Mouse (Mus musculus) kidney, embryonic 15.5 days (tissue): ENCODE results near the gene Mettl17. TPM values are rescaled to one million over a fixed set of nuclear protein-coding genes. Genes with fewer than 3 reads are reported as not detected.
"Not testable (repeated sequence)": the region's sequence is repeated elsewhere in the genome, so short reads cannot be mapped to it uniquely, and the experiment has no call there.

Source experiments
- ATAC-seq: fragments of 200-750 bp; cut with Nextera tagmentation; replicated peaks from 2 replicates; pipeline ENCODE4 v1.8.0; 2017; ENCODE audit warnings: moderate TSS enrichment; ENCODE audit not compliant: low FRiP score
- H3K27ac ChIP-seq: fragments of 300-500 bp; sonication (generic); 2 replicates; pipeline ENCODE4 v1.5.1; 2015; ENCODE audit warnings: mild to moderate bottlenecking, inconsistent platforms
- H3K27me3 ChIP-seq: fragments of 300-500 bp; sonication (generic); 2 replicates; pipeline ENCODE4 v1.6.1; 2015; ENCODE audit warnings: inconsistent platforms
- H3K36me3 ChIP-seq: fragments of 300-500 bp; sonication (generic); 2 replicates; pipeline ENCODE4 v1.6.1; 2015; ENCODE audit warnings: inconsistent platforms
- H3K4me1 ChIP-seq: fragments of 300-500 bp; sonication (generic); 2 replicates; pipeline ENCODE4 v1.6.1; 2015; ENCODE audit warnings: inconsistent platforms
- H3K4me2 ChIP-seq: fragments of 300-500 bp; sonication (generic); 2 replicates; pipeline ENCODE4 v1.6.1; 2015; ENCODE audit warnings: moderate library complexity, mild to moderate bottlenecking, inconsistent platforms
- H3K4me3 ChIP-seq: fragments of 300-500 bp; sonication (generic); replicated peaks from 2 replicates; pipeline ENCODE4 v1.5.1; 2015; ENCODE audit warnings: mild to moderate bottlenecking, inconsistent platforms
- H3K9ac ChIP-seq: fragments of 300-500 bp; sonication (generic); 2 replicates; pipeline ENCODE4 v1.6.1; 2015; ENCODE audit warnings: mild to moderate bottlenecking, inconsistent platforms
- H3K9me3 ChIP-seq: fragments of 300-500 bp; sonication (generic); replicated peaks from 2 replicates; pipeline ENCODE4 v1.6.1; 2016; ENCODE audit warnings: inconsistent platforms
- WGBS: fragments of 180-500 bp; shearing (Covaris S2); methylation state at CpG from one replicate; pipeline ENCODE4 v1.1.7; 2015; ENCODE audit warnings: mixed read lengths; 5-methylcytosine and 5-hydroxymethylcytosine counted together
- polyA plus RNA-seq: library from polyadenylated mRNA; unstranded; fragments of >200 nt; fragmentation: Nextera tagmentation; extraction: Ambion mirVana; gene quantifications from 2 replicates; pipeline ENCODE4 v1.2.1, GENCODE M21; 2015

The Mettl17 gene
- polyA plus RNA-seq, 1 experiment from 2014 or later, result 60.3 TPM

GRCm38 (mm10) chr14:51918966-51919365, 34.3 kb downstream of the Mettl17 start:
- no peaks in the 10 kb centered on the region for H3K36me3 ChIP-seq
- 0 out of 2 replicates have a peak, but pooled peaks cover 3% of the 10 kb centered on the region for H3K27me3 ChIP-seq
- 84% methylated on average over 4 of the region's 4 CpGs for WGBS
- no peak overlapping the region for H3K4me3 ChIP-seq
- H3K4me1 ChIP-seq, result peaks cover 18% of the 10 kb centered on the region
- ATAC-seq, result no peak
- no peak overlapping the region for H3K9ac ChIP-seq
- H3K9me3 ChIP-seq, result no peaks in the 10 kb centered on the region
- no peak overlapping the region for H3K4me2 ChIP-seq
- H3K27ac ChIP-seq, result no peak overlapping the region

- no peak overlapping the region for H3K4me2 ChIP-seq
- no peak overlapping the region for H3K4me3 ChIP-seq
- H3K9ac ChIP-seq, result no peak overlapping the region
- peaks cover 7% of the 10 kb centered on the region; the same call in 1 of the 2 replicates for H3K4me1 ChIP-seq
- 0 out of 2 replicates have a peak overlapping the region, but pooled peaks have one; percentile 3 for H3K27ac ChIP-seq
- H3K36me3 ChIP-seq, result no peaks in the 10 kb centered on the region
- WGBS, result 68% methylated on average over 16 of the region's 16 CpGs
- ATAC-seq, result no peak; the same call in 1 of the 2 replicates
- no peaks in the 10 kb centered on the region for H3K9me3 ChIP-seq
- no peaks in the 10 kb centered on the region for H3K27me3 ChIP-seq
Measured at GRCm38 (mm10) chr14:51921759-51922570, 37.3 kb downstream of the Mettl17 start.

- H3K9ac ChIP-seq, result no peak within 1 kb of the TSS
- H3K4me2 ChIP-seq, result no peak within 1 kb of the TSS
- no peaks in the 10 kb centered on the region for H3K36me3 ChIP-seq
- H3K9me3 ChIP-seq, result no peaks in the 10 kb centered on the region
- WGBS, result 93% methylated on average over 7 of the region's 7 CpGs
- H3K27ac ChIP-seq, result 0 out of 2 replicates have a peak within 1 kb of the TSS, but pooled peaks have one; percentile 3
- no peak within 1 kb of the TSS for H3K4me3 ChIP-seq
- peaks cover 7% of the 10 kb centered on the region; the same call in 1 of the 2 replicates for H3K4me1 ChIP-seq
- ATAC-seq, result no peak
- H3K27me3 ChIP-seq, result no peaks in the 10 kb centered on the region
Measured at GRCm38 (mm10) chr14:51922571-51922865, 37.9 kb downstream of the Mettl17 start, which contains the start of gene Rnase13. Rnase13 (minus strand) TSS chr14:51922773.

GRCm38 (mm10) chr14:51922910-51923309, 38.3 kb downstream of the Mettl17 start:
- no peak for ATAC-seq
- Histone ChIP-seq H3K4me1 (peaks cover 7% of the 10 kb centered on the region; the same call in 1 of the 2 replicates), H3K27ac (no peak overlapping the region), H3K9ac (no peak overlapping the region), H3K4me3 (no peak overlapping the region), H3K27me3 (no peaks in the 10 kb centered on the region), H3K9me3 (no peaks in the 10 kb centered on the region), H3K4me2 (no peak overlapping the region), H3K36me3 (no peaks in the 10 kb centered on the region)
- WGBS, result 87% methylated on average over 2 of the region's 2 CpGs

GRCm38 (mm10) chr14:51923492-51923891, 38.9 kb downstream of the Mettl17 start:
- Histone ChIP-seq H3K36me3 (no peaks in the 10 kb centered on the region), H3K4me2 (no peak overlapping the region), H3K4me3 (no peak overlapping the region), H3K4me1 (peaks cover 7% of the 10 kb centered on the region; the same call in 1 of the 2 replicates), H3K27me3 (no peaks in the 10 kb centered on the region), H3K9me3 (no peaks in the 10 kb centered on the region), H3K9ac (no peak overlapping the region), H3K27ac (no peak overlapping the region)
- WGBS, result 78% methylated on average over 4 of the region's 4 CpGs
- no peak for ATAC-seq

- H3K27me3 ChIP-seq, ATAC-seq, H3K27ac ChIP-seq, H3K9ac ChIP-seq, H3K4me2 ChIP-seq, H3K9me3 ChIP-seq, H3K4me1 ChIP-seq, H3K4me3 ChIP-seq, H3K36me3 ChIP-seq: not testable (repeated sequence)
- WGBS, result 93% methylated on average over 11 of the region's 11 CpGs
Measured at GRCm38 (mm10) chr14:51926930-51927329, 42.3 kb downstream of the Mettl17 start.

GRCm38 (mm10) chr14:51929309-51929943, 44.8 kb downstream of the Mettl17 start:
- Histone ChIP-seq H3K9me3 (no peaks in the 10 kb centered on the region), H3K27ac (0 out of 2 replicates have a peak overlapping the region, but pooled peaks have one; percentile 18), H3K27me3 (no peaks in the 10 kb centered on the region), H3K4me3 (no peak overlapping the region), H3K4me2 (no peak overlapping the region), H3K9ac (no peak overlapping the region), H3K36me3 (no peaks in the 10 kb centered on the region), H3K4me1 (peaks cover 4% of the 10 kb centered on the region)
- no peak for ATAC-seq
- WGBS, result 74% methylated on average over 8 of the region's 8 CpGs

- Histone ChIP-seq H3K4me3 (no peak overlapping the region), H3K27me3 (no peaks in the 10 kb centered on the region), H3K27ac (0 out of 2 replicates have a peak overlapping the region, but pooled peaks have one; percentile 18), H3K9me3 (no peaks in the 10 kb centered on the region), H3K4me1 (peaks cover 4% of the 10 kb centered on the region), H3K36me3 (no peaks in the 10 kb centered on the region), H3K4me2 (no peak overlapping the region), H3K9ac (no peak overlapping the region)
- ATAC-seq, result no peak
- 71% methylated on average over 9 of the region's 9 CpGs for WGBS
Measured at GRCm38 (mm10) chr14:51929968-51930367, 45.3 kb downstream of the Mettl17 start.

GRCm38 (mm10) chr14:51930824-51931223, 46.2 kb downstream of the Mettl17 start:
- Histone ChIP-seq H3K4me1 (peaks cover 4% of the 10 kb centered on the region), H3K9me3 (no peaks in the 10 kb centered on the region), H3K4me3 (no peak overlapping the region), H3K27me3 (no peaks in the 10 kb centered on the region), H3K9ac (no peak overlapping the region), H3K27ac (no peak overlapping the region), H3K4me2 (no peak overlapping the region), H3K36me3 (no peaks in the 10 kb centered on the region)
- peak; percentile 85 for ATAC-seq
- 32% methylated on average over 5 of the region's 5 CpGs for WGBS

GRCm38 (mm10) chr14:51932092-51933020, 47.7 kb downstream of the Mettl17 start:
- Histone ChIP-seq H3K4me1 (peaks cover 4% of the 10 kb centered on the region), H3K36me3 (no peaks in the 10 kb centered on the region), H3K4me3 (no peak overlapping the region), H3K27me3 (no peaks in the 10 kb centered on the region), H3K27ac (no peak overlapping the region), H3K9ac (no peak overlapping the region), H3K4me2 (no peak overlapping the region), H3K9me3 (0 out of 2 replicates have a peak, but pooled peaks cover 3% of the 10 kb centered on the region)
- ATAC-seq, result no peak; the same call in 1 of the 2 replicates
- WGBS, result 42% methylated on average over 10 of the region's 10 CpGs

GRCm38 (mm10) chr14:51939005-51939404, 54.4 kb downstream of the Mettl17 start:
- Histone ChIP-seq H3K9me3 (0 out of 2 replicates have a peak, but pooled peaks cover 3% of the 10 kb centered on the region), H3K36me3 (no peaks in the 10 kb centered on the region), H3K27me3 (no peaks in the 10 kb centered on the region), H3K27ac (no peak overlapping the region), H3K9ac (no peak overlapping the region), H3K4me1 (peaks cover 16% of the 10 kb centered on the region), H3K4me2 (no peak overlapping the region), H3K4me3 (no peak overlapping the region)
- WGBS, result 91% methylated on average over 9 of the region's 9 CpGs
- ATAC-seq, result no peak
